Mouse (Mus musculus): ENCODE measurements around the gene Ngb.

DNA sequence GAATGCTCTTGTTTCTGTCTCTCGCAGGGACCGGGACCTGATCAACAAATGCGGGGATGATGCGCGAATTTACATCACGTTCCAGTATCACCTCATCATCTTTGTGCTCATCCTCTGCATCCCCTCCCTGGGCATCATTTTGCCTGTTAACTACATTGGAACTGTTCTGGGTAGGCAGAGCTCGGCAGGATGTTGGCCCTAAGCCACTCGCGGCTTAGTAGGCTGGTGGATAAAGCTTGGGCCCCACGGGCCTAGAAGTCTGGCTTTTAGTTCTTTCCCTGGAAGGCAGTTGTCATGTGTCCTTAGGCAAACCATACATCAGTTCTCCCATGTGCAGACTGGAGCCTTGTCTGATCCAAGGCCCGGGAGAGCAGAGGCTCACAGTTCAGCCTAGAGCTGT, 36.9 kb downstream of the Ngb start:
- TF ChIP-seq CTCF (IDR thresholded peaks at IDR 0.05; ENCODE audit: borderline replicate concordance, insufficient read depth, low read depth, low read length) (no peak), POLR2A (IDR thresholded peaks at IDR 0.05; ENCODE audit: borderline replicate concordance, insufficient read depth, low read length) (no peak)

Data from cerebellum, adult 2 months (tissue).